Comparison of ENCODE assay signal across 8 mouse cellular contexts in the genomic region with DNA sequence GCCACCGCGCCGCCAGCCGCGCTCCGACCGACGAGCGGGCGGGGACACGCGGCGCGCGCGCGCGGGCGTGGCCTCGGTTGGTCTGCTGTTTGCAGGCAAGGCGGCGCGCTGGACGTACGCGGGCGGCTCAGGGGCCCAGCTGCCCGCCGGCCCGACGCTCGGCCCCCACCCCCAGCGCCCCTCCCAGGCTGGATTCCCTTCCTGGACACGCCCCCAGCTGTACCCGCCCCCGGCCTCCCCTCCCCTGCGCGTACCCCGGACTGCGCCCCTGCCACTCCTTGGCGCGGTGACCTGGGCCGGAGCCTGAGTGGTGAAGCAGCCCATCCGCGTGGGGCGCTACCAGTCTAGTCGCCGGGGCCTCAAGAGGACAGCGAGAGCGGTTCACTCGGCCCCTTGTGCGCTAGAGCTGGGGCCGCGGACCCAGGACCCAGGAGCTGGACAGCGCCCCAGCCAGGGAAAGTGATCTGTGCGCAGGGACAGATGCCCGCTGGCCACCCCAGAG. TPM values are rescaled to one million over a fixed set of nuclear protein-coding genes. Genes with fewer than 3 reads are reported as not detected.
A peak's percentile ranks its signal among the peaks of the same experiment; 100 is the strongest.
DNase-seq lines count a peak whose midpoint lies in the region; ATAC-seq and TF ChIP-seq lines count a peak whose summit lies in the region.

Gene Ctbp1 (minus strand): TSS at position 42 of the 502 bp plus-strand sequence.

- peaks cover 9 to 56% of the 10 kb centered on the region in 2 experiments for H3K36me3 ChIP-seq in MEL (ENCODE audit: control insufficient read depth in 1 of 2, insufficient read depth in 2 of 2, low read length in 2 of 2)
- no peaks in the 10 kb centered on the region; the same call in none of the 2 replicates for H3K36me3 ChIP-seq in lung, embryonic 16.5 days (ENCODE audit: control insufficient read depth, insufficient read depth, low read length)

- H3K4me3 ChIP-seq in MEL (ENCODE audit: control insufficient read depth in 1 of 2, insufficient read depth in 1 of 2, low read depth in 2 of 2, low read length in 2 of 2): peak within 1 kb of the TSS; percentile 84 to 96
- peak within 1 kb of the TSS; percentile 96 for H3K4me3 ChIP-seq in cerebellum, adult 2 months (replicated peaks; ENCODE audit: insufficient read depth, low read depth, low read length)
- H3K4me3 ChIP-seq in lung, embryonic 16.5 days (ENCODE audit: low read length): peak within 1 kb of the TSS; percentile 76

- peak within 1 kb of the TSS; percentile 90 for H3K4me2 ChIP-seq in lung, embryonic 16.5 days (ENCODE audit: low read depth, low read length)

- TF ChIP-seq CTCF in MEL (IDR thresholded peaks at IDR 0.05 in 2 of 3, conservative IDR thresholded peaks at IDR 0.05 in 1 of 3; ENCODE audit: control insufficient read depth in 1 of 3, insufficient read depth in 1 of 3, low read depth in 2 of 3, low read length in 3 of 3, poor library complexity in 1 of 3, severe bottlenecking in 1 of 3): peak in 2 of 3 experiments; percentile 52 to 60; a peak in 4 of 6 replicates
- peak; percentile 34; the same call in 1 of the 2 replicates for TF ChIP-seq CTCF in cerebellum, adult 2 months (IDR thresholded peaks at IDR 0.05; ENCODE audit: borderline replicate concordance, insufficient read depth, low read depth, low read length)

- peak; percentile 42 to 61; a peak in 3 of 4 replicates for TF ChIP-seq POLR2A in MEL (IDR thresholded peaks at IDR 0.05; ENCODE audit: control insufficient read depth in 1 of 2, insufficient read depth in 1 of 2, low read depth in 1 of 2, low read length in 2 of 2, poor library complexity in 1 of 2)
- peak; percentile 70 for TF ChIP-seq POLR2A in cerebellum, adult 2 months (IDR thresholded peaks at IDR 0.05; ENCODE audit: borderline replicate concordance, insufficient read depth, low read length)

- no peak for TF ChIP-seq EP300 in MEL (IDR thresholded peaks at IDR 0.05; ENCODE audit: low read depth in 1 of 2, low read length in 2 of 2)

- peaks cover 24 to 57% of the 10 kb centered on the region in 2 experiments for H3K4me1 ChIP-seq in MEL (ENCODE audit: control insufficient read depth in 1 of 2, insufficient read depth in 2 of 2, low read length in 2 of 2)
- peaks cover 24% of the 10 kb centered on the region for H3K4me1 ChIP-seq in cerebellum, adult 2 months (ENCODE audit: control insufficient read depth, insufficient read depth, low read length)
- peaks cover 28% of the 10 kb centered on the region for H3K4me1 ChIP-seq in lung, embryonic 16.5 days (replicated peaks; ENCODE audit: control insufficient read depth, insufficient read depth, low read length)

- peak; percentile 47 to 56 for ATAC-seq in hematopoietic stem cell, adult 5-6 weeks (replicated peaks in 1 of 2; ENCODE audit: insufficient read depth in 1 of 2, low FRiP score in 2 of 2, low TSS enrichment in 1 of 2, low read depth in 1 of 2, poor library complexity in 2 of 2, severe bottlenecking in 2 of 2)
- ATAC-seq in lung, embryonic 16.5 days (ENCODE audit: low read depth): peak; percentile 94

- peak within 1 kb of the TSS; percentile 94 for H3K9ac ChIP-seq in MEL (ENCODE audit: control insufficient read depth, low read depth, low read length, poor library complexity, severe bottlenecking)
- H3K9ac ChIP-seq in lung, embryonic 16.5 days (ENCODE audit: low read length): peak within 1 kb of the TSS; percentile 85

- TF ChIP-seq RAD21 in MEL (IDR thresholded peaks at IDR 0.05; ENCODE audit: low read depth, low read length): no peak

- no peaks in the 10 kb centered on the region for H3K27me3 ChIP-seq in MEL (ENCODE audit: control insufficient read depth in 1 of 2, insufficient read depth in 2 of 2, low read length in 2 of 2)
- H3K27me3 ChIP-seq in cerebellum, adult 2 months (ENCODE audit: control insufficient read depth, insufficient read depth, low read length): no peaks in the 10 kb centered on the region
- H3K27me3 ChIP-seq in lung, embryonic 16.5 days (ENCODE audit: control insufficient read depth, insufficient read depth, low read depth, low read length): no peaks in the 10 kb centered on the region

- DNase-seq in MEL (ENCODE audit: low read depth, low spot score): peak; percentile 98
- peak; percentile 94 for DNase-seq in cerebellum, adult 2 months
- peak; percentile 93 for DNase-seq in forelimb bud, embryonic 11.5 days (ENCODE audit: low read depth, low spot score)
- DNase-seq in layer of hippocampus, adult 9-10 months (ENCODE audit: low spot score): peak; percentile 68
- peak; percentile 71 for DNase-seq in ovary, postnatal 10 days (ENCODE audit: low spot score)
- peak; percentile 83 to 90 for DNase-seq in thymus, postnatal 10 days (ENCODE audit: low spot score in 2 of 2)

- H3K9me3 ChIP-seq in MEL (replicated peaks; ENCODE audit: insufficient read depth, low read length): no peaks in the 10 kb centered on the region
- H3K9me3 ChIP-seq in lung, embryonic 16.5 days (ENCODE audit: control insufficient read depth, low read length): no peaks in the 10 kb centered on the region

- peak within 1 kb of the TSS; percentile 95 for H3K27ac ChIP-seq in MEL (ENCODE audit: control insufficient read depth, low read depth, low read length)
- H3K27ac ChIP-seq in cerebellum, adult 2 months (ENCODE audit: insufficient read depth, low read length): peak within 1 kb of the TSS; percentile 97
- peak within 1 kb of the TSS; percentile 96 for H3K27ac ChIP-seq in lung, embryonic 16.5 days (ENCODE audit: low read length)

- H3K79me2 ChIP-seq in MEL (ENCODE audit: control insufficient read depth, insufficient read depth, low read length, poor library complexity): peaks cover 45% of the 10 kb centered on the region

- under 1% methylated on average over 56 of the region's 57 CpGs for WGBS in cerebellum, adult 2 months
- under 1% methylated on average over 22 of the region's 57 CpGs for WGBS in lung, embryonic 16.5 days

TF ChIP-seq in MEL, 35 proteins besides CTCF, POLR2A, EP300 and RAD21:
- TF ChIP-seq TBP (IDR thresholded peaks at IDR 0.05; ENCODE audit: low read depth, low read length) (no peak), ZMIZ1 (IDR thresholded peaks at IDR 0.05; ENCODE audit: low read depth, low read length) (no peak; the same call in 1 of the 2 replicates), ELF1 (IDR thresholded peaks at IDR 0.05; ENCODE audit: low read depth, low read length) (0 out of 2 replicates have a peak, but pooled peaks have one; percentile 2), TCF12 (IDR thresholded peaks at IDR 0.05; ENCODE audit: low read depth, low read length) (peak; percentile 29; the same call in 1 of the 2 replicates), ZKSCAN1 (IDR thresholded peaks at IDR 0.05; ENCODE audit: low read depth, low read length) (no peak), ZNF384 (IDR thresholded peaks at IDR 0.05; ENCODE audit: low read depth, low read length) (no peak), MEF2A (IDR thresholded peaks at IDR 0.05; ENCODE audit: extremely low read depth, insufficient replicate concordance, low read depth, low read length, poor library complexity, severe bottlenecking) (no peak), MXI1 (IDR thresholded peaks at IDR 0.05; ENCODE audit: low read depth, low read length) (peak; percentile 81), UBTF (IDR thresholded peaks at IDR 0.05; ENCODE audit: borderline replicate concordance, insufficient read depth, low read depth, low read length) (0 out of 2 replicates have a peak, but pooled peaks have one; percentile 59), E2F4 (IDR thresholded peaks at IDR 0.05; ENCODE audit: borderline replicate concordance, low read depth, low read length) (peak; percentile 47; the same call in 1 of the 2 replicates), CHD1 (IDR thresholded peaks at IDR 0.05; ENCODE audit: low read depth, low read length) (0 out of 2 replicates have a peak, but pooled peaks have one; percentile 29), MYB (IDR thresholded peaks at IDR 0.05; ENCODE audit: low read depth, low read length) (no peak), USF1 (IDR thresholded peaks at IDR 0.05; ENCODE audit: low read depth, low read length) (no peak), HCFC1 (IDR thresholded peaks at IDR 0.05; ENCODE audit: low read depth, low read length) (peak; percentile 56; the same call in 1 of the 2 replicates), MAZ (IDR thresholded peaks at IDR 0.05; ENCODE audit: low read depth, low read length) (peak; percentile 98), POLR2AphosphoS5 (IDR thresholded peaks at IDR 0.05; ENCODE audit: borderline replicate concordance, low read depth, low read length) (no peak), MAFK (IDR thresholded peaks at IDR 0.05; ENCODE audit: borderline replicate concordance, low read depth, low read length) (no peak), BHLHE40 (IDR thresholded peaks at IDR 0.05; ENCODE audit: borderline replicate concordance, low read depth, low read length) (0 out of 2 replicates have a peak, but pooled peaks have one; percentile 2), NELFE (IDR thresholded peaks at IDR 0.05; ENCODE audit: low read depth, low read length) (peak; percentile 58), NRF1 (IDR thresholded peaks at IDR 0.05; ENCODE audit: insufficient read depth, low read depth, low read length, poor library complexity, severe bottlenecking) (peak; percentile 52; the same call in 1 of the 2 replicates), RCOR1 (IDR thresholded peaks at IDR 0.05; ENCODE audit: low read depth, low read length) (0 out of 2 replicates have a peak, but pooled peaks have one; percentile 12), SIN3A (IDR thresholded peaks at IDR 0.05; ENCODE audit: low read length) (peak; percentile 94), ETS1 (IDR thresholded peaks at IDR 0.05; ENCODE audit: low read depth, low read length) (peak; percentile 56; the same call in 1 of the 2 replicates)
TF ChIP-seq in MEL: peak in this region for 14.

RNA-seq across cellular contexts. Expression of gene Ctbp1, which starts in this region (rescaled TPM):
- 413 and 443 TPM in 2 replicates for total RNA-seq in MEL (2012; rRNA removed)
- polyA plus RNA-seq in MEL (2012; ENCODE audit: insufficient read depth in 1 of 2, insufficient read length in 2 of 2, low read depth in 1 of 2, low replicate concordance in 2 of 2, missing spikeins in 1 of 2): 100 to 1,000 TPM; 353 to 595 TPM
- 325 and 334 TPM in 2 replicates for polyA plus RNA-seq in cerebellum, adult 2 months (2012; rRNA removed)
- 143 and 146 TPM in 2 replicates for total RNA-seq in hematopoietic stem cell, adult 5-6 weeks (2017)
- 259 and 279 TPM in 2 replicates for polyA plus RNA-seq in lung, embryonic 16.5 days (2015; fragmentation: Nextera tagmentation; extraction: Ambion mirVana)

Comparison
In these comparisons a context has a peak if more than half of its experiments do, and no peak if none do; other contexts are left out.
1. Peak in every context shown above with its lines: DNase-seq, ATAC-seq, H3K4me3 ChIP-seq and H3K27ac ChIP-seq.